Mouse (Mus musculus) CH12.LX (cell line): ENCODE measurements around the gene Rap1a. TPM values are rescaled to one million over a fixed set of nuclear protein-coding genes. Genes with fewer than 3 reads are reported as not detected.
A peak's percentile ranks its signal among the peaks of the same experiment; 100 is the strongest.

ENCODE experiments used
- DNase-seq: peaks from one replicate; pipeline ENCODE4 v3.0.0-alpha.2; 2013; ENCODE audit errors: extremely low read depth
- H3K27ac ChIP-seq: 2 replicates; pipeline ENCODE4 v1.5.1; 2012; ENCODE audit warnings: low read depth, mild to moderate bottlenecking, control low read depth, moderate library complexity; ENCODE audit not compliant: insufficient read depth
- H3K27me3 ChIP-seq: replicated peaks from 2 replicates; pipeline ENCODE3; 2012; ENCODE audit warnings: inconsistent platforms
- H3K36me3 ChIP-seq, 2 experiments: replicated peaks in 1 of 2; 2 replicates each; pipeline versions ENCODE3 to v1.6.1; 2012; ENCODE audit warnings: inconsistent platforms in 1 of 2, low read length in 1 of 2, mild to moderate bottlenecking in 1 of 2, mixed read lengths in 1 of 2, moderate library complexity in 1 of 2; ENCODE audit not compliant: control insufficient read depth in 1 of 2, insufficient read depth in 1 of 2
- H3K4me1 ChIP-seq, 2 experiments: 2 replicates each; pipeline ENCODE4 v1.6.1; 2012; ENCODE audit warnings: inconsistent platforms in 1 of 2, moderate library complexity in 1 of 2; ENCODE audit not compliant: insufficient read depth in 2 of 2, control insufficient read depth in 1 of 2
- H3K4me2 ChIP-seq: 2 replicates; pipeline ENCODE4 v1.6.1; 2012; ENCODE audit warnings: low read depth, mild to moderate bottlenecking, control low read depth; ENCODE audit not compliant: poor library complexity, insufficient read depth, severe bottlenecking
- H3K4me3 ChIP-seq, 3 experiments: fragments of 150-350 bp in 1 of 3; sonication (generic) in 1 of 3; replicated peaks in 1 of 3; 2 replicates each; pipeline versions ENCODE3 to v1.5.1; 2011 to 2012; ENCODE audit warnings: low read depth in 2 of 3, low read length in 2 of 3, mild to moderate bottlenecking in 2 of 3, moderate library complexity in 2 of 3, control low read depth in 1 of 3, improper control_type of control experiment in 1 of 3, inconsistent platforms in 1 of 3, mixed read lengths in 1 of 3; ENCODE audit not compliant: poor library complexity in 1 of 3
- H3K79me2 ChIP-seq: replicated peaks from 2 replicates; pipeline ENCODE4 v1.6.1; 2012; ENCODE audit warnings: mild to moderate bottlenecking, moderate library complexity; ENCODE audit not compliant: control insufficient read depth, poor library complexity, insufficient read depth, severe bottlenecking; ENCODE audit errors: extremely low read depth
- H3K9ac ChIP-seq: 2 replicates; pipeline ENCODE4 v1.6.1; 2012; ENCODE audit warnings: low read depth, mild to moderate bottlenecking, control low read depth, moderate library complexity; ENCODE audit not compliant: insufficient read depth
- H3K9me3 ChIP-seq: replicated peaks from 2 replicates; pipeline ENCODE3; 2012; ENCODE audit warnings: low read length, inconsistent platforms, mixed read lengths
- CTCF ChIP-seq, 2 experiments: IDR thresholded peaks in 1 of 2; conservative IDR thresholded peaks in 1 of 2; 2 replicates each; pipeline ENCODE4 v1.5.1; 2011 to 2012; ENCODE audit warnings: low read depth in 2 of 2, low read length in 2 of 2, improper control_type of control experiment in 1 of 2, inconsistent platforms in 1 of 2, mild to moderate bottlenecking in 1 of 2, moderate library complexity in 1 of 2
- ELF1 ChIP-seq: IDR thresholded peaks from 2 replicates; pipeline ENCODE4 v1.6.1; 2014; ENCODE audit warnings: low read depth, mild to moderate bottlenecking, inconsistent platforms, low read length, improper control_type of control experiment
- NRF1 ChIP-seq: IDR thresholded peaks from 2 replicates; pipeline ENCODE4 v1.6.1; 2014; ENCODE audit warnings: low read depth, mild to moderate bottlenecking, inconsistent platforms, low read length, improper control_type of control experiment, moderate library complexity
- SMC3 ChIP-seq: IDR thresholded peaks from 2 replicates; pipeline ENCODE4 v1.6.1; 2011; ENCODE audit warnings: low read depth, low read length, improper control_type of control experiment
- ZNF384 ChIP-seq: IDR thresholded peaks from 2 replicates; pipeline ENCODE4 v1.6.1; 2012; ENCODE audit warnings: low read depth, low read length, improper control_type of control experiment, inconsistent platforms
- dilution Hi-C: fragments of 300-500 bp; cut with MboI; formaldehyde crosslinking; loops from 2 replicates; pipeline ENCODE4 v1.14.3; 2020; ENCODE audit warnings: low sequenced_read_pairs; ENCODE audit not compliant: extremely low pct_unique_long_range_greater_than_20kb, extremely low pct_ligation_motif_present
- in situ Hi-C: fragments of 300-500 bp; cut with MboI; formaldehyde crosslinking; loops from 3 replicates; pipeline ENCODE4 v1.14.3; 2019; ENCODE audit warnings: low sequenced_read_pairs, low pct_ligation_motif_present, low pct_unique_long_range_greater_than_20kb, mixed read lengths
- polyA plus RNA-seq: library from polyadenylated mRNA; unstranded; fragments of >175 nt; gene quantifications from 2 replicates; pipeline ENCODE4 v1.2.1, GENCODE M21; 2012; ENCODE audit warnings: low read depth; ENCODE audit not compliant: insufficient read length
- total RNA-seq, 2 experiments: library from RNA; depleted of rRNA; stranded (reverse); fragments of 300-350 nt in 1 of 2; fragments of >200 nt in 1 of 2; gene quantifications; 2 replicates each; pipeline ENCODE4 v1.2.3; 2012 to 2014

The Rap1a gene
- total and polyA plus RNA-seq, 3 experiments, result 63.3 to 250 (median 209) TPM

DNA sequence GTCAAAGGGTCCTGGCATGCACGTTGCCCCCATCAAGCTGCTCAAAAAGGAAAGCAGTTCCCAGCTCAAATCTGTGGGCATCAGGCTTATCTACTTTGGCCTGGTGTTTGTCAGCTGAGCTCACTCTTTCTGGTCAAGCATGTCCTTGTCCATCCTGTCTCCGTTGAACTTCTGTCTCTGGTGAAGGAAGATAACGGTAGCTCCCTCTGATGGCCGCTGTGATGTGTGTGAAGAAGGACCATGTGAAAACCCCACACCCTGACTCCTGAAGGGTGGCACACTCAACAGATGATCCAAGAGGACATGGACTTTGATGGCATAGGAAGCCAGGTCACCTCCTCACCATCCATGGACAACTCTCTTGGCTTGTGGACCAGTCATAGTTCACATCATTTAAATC is 82.4 kb downstream of the Rap1a start:
- dilution Hi-C loops, result no loop called here

DNA sequence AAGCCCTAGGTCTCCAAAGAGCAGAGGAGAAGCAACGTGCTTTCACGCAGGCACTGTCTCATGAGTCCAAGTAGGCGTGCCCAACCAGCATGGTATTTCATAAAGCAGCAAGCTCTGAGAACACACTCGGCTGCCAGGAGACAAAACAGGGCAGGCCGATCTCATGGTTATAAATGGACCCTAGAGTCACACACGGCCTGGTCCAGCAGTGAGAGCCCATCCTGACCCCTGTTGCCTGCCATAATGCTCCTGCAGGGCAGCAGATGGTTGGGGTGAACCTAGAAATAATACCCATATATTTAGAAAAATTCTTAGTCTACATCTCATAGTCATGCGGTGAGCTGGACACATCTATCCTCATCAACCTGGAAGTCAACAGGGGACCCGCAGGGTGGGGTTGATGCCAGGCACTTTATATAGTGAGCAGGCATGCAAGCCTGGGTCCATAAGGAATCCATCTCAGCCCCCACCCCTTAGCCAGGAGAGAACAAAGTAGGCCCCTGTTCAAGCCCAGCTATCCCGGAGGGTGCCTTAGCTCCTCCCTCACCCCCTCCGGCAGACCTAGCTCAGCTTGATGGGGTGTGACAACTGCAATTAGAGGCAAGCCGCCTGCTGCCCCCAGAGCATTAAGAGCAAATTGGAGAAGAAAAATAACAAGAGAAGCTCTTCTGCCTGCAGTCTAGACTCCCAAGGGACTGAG is 83.1 kb downstream of the Rap1a start:
- in situ Hi-C loops (no loop called here), dilution Hi-C loops (no loop called here)
- H3K4me1 ChIP-seq, result peaks cover 2 to 41% of the 10 kb centered on the region in 2 experiments; a peak in 3 of 4 replicates

More for the DNA sequence above, 82.4 kb downstream of the Rap1a start:
- no peak overlapping the region for H3K4me2 ChIP-seq
- no peaks in the 10 kb centered on the region for H3K79me2 ChIP-seq
- DNase-seq, result no peak
- TF ChIP-seq NRF1, result no peak
- TF ChIP-seq CTCF (conservative IDR thresholded peaks at IDR 0.05 in 1 of 2, IDR thresholded peaks at IDR 0.05 in 1 of 2; ENCODE audit: low read depth in 2 of 2, low read length in 2 of 2), result peak in 1 of 2 experiments; percentile 24; a peak in 1 of 4 replicates
- peak; percentile 19; the same call in 1 of the 2 replicates for TF ChIP-seq SMC3
- H3K36me3 ChIP-seq, result peaks cover 10 to 28% of the 10 kb centered on the region in 2 experiments
- H3K9ac ChIP-seq, result no peak overlapping the region
- H3K4me3 ChIP-seq, result no peak overlapping the region
- H3K4me1 ChIP-seq, result peaks cover 4 to 45% of the 10 kb centered on the region in 2 experiments; a peak in 3 of 4 replicates
- in situ Hi-C loops, result no loop called here
- no peaks in the 10 kb centered on the region for H3K27me3 ChIP-seq
- no peak overlapping the region for H3K27ac ChIP-seq
- no peaks in the 10 kb centered on the region for H3K9me3 ChIP-seq

GRCm38 (mm10) chr3:105716353-105717000 is 84.7 kb downstream of the Rap1a start:
- H3K36me3 ChIP-seq, result peaks cover 12 to 26% of the 10 kb centered on the region in 2 experiments
- dilution Hi-C loops (no loop called here), in situ Hi-C loops (no loop called here)
- no peak for DNase-seq
- H3K4me3 ChIP-seq, result no peak overlapping the region
- no peak overlapping the region for H3K9ac ChIP-seq
- H3K27me3 ChIP-seq, result no peaks in the 10 kb centered on the region
- H3K27ac ChIP-seq, result no peak overlapping the region
- H3K9me3 ChIP-seq, result no peaks in the 10 kb centered on the region
- peaks cover 0 to 26% of the 10 kb centered on the region in 2 experiments; a peak in 2 of 4 replicates for H3K4me1 ChIP-seq
- TF ChIP-seq ELF1, result no peak
- no peaks in the 10 kb centered on the region for H3K79me2 ChIP-seq
- H3K4me2 ChIP-seq, result no peak overlapping the region

More for the DNA sequence above, 83.1 kb downstream of the Rap1a start:
- Histone ChIP-seq H3K9ac (no peak overlapping the region), H3K4me2 (no peak overlapping the region), H3K79me2 (no peaks in the 10 kb centered on the region), H3K36me3 (peaks cover 10 to 24% of the 10 kb centered on the region in 2 experiments), H3K27me3 (no peaks in the 10 kb centered on the region), H3K27ac (no peak overlapping the region), H3K4me3 (no peak overlapping the region), H3K9me3 (no peaks in the 10 kb centered on the region)
- no peak for DNase-seq
- TF ChIP-seq ZNF384, result no peak
